Mouse (Mus musculus): ENCODE results near the gene Rxrg. TPM values are rescaled to one million over a fixed set of nuclear protein-coding genes. Genes with fewer than 3 reads are reported as not detected.

Rxrg gene
- polyA plus RNA-seq, 1 experiment from 2014 or later: 32.8 TPM

Other genes with a start within 250 kb of the Rxrg start
- gene Aldh9a1, start 248.4 kb upstream of the Rxrg start, polyA plus RNA-seq (2015; fragmentation: Nextera tagmentation; extraction: Ambion mirVana): 26.4 and 29.5 TPM in 2 replicates
- gene Mgst3, start 204.5 kb upstream of the Rxrg start, polyA plus RNA-seq (2015; fragmentation: Nextera tagmentation; extraction: Ambion mirVana): 95.3 and 98.6 TPM in 2 replicates
- not detected in 2 replicates for gene Lrrc52, start 131.6 kb upstream of the Rxrg start, polyA plus RNA-seq (2015; fragmentation: Nextera tagmentation; extraction: Ambion mirVana)
- gene Lmx1a, start 90.9 kb downstream of the Rxrg start, polyA plus RNA-seq (2015; fragmentation: Nextera tagmentation; extraction: Ambion mirVana): 2.6 and 3.7 TPM in 2 replicates

Measured in forebrain, embryonic 15.5 days (tissue).